Mouse (Mus musculus) left cerebral cortex, postnatal 36 days (tissue): ENCODE measurements at regions not wholly inside any gene's neighbourhood (a gene's known extent, or its start where the extent isn't known, plus 50 kb on each side); places are given as distances from the start of the nearest gene placed in this dataset.

Source experiments
- DNase-seq, 2 experiments: peaks; one replicate each; pipeline ENCODE4 v3.0.0; 2021 to 2022; ENCODE audit warnings: low spot score in 2 of 2, mixed read lengths in 1 of 2
- intact Hi-C: fragments of 180-260 bp; cut with DNase I; formaldehyde crosslinking; loops from one replicate; pipeline ENCODE4 v1.15.1; 2025

- intact Hi-C loops = no loop called here
- DNase-seq = no peak
These were observed 409.8 kb upstream of the Gm10131 start for GRCm38 (mm10) chr8:34521316-34521715.

GRCm38 (mm10) chr8:34520664-34521063 is 409.1 kb upstream of the Gm10131 start:
- DNase-seq = no peak
- intact Hi-C loops = no loop called here

GRCm38 (mm10) chr8:34513459-34514090 is 402.0 kb upstream of the Gm10131 start:
- intact Hi-C loops = no loop called here
- no peak for DNase-seq

- intact Hi-C loops = no loop called here
- no peak for DNase-seq
These were observed 394.5 kb upstream of the Gm10131 start for GRCm38 (mm10) chr8:34505829-34506555.

- no peak for DNase-seq
- intact Hi-C loops = no loop called here
These were observed 393.6 kb upstream of the Gm10131 start for GRCm38 (mm10) chr8:34505102-34505501.

- no peak for DNase-seq
- intact Hi-C loops = no loop called here
These were observed 391.1 kb upstream of the Gm10131 start for GRCm38 (mm10) chr8:34502606-34503162.

- intact Hi-C loops = loop anchor here (5.0 kb wide), 1 partner anchor 188 kb away; no protein-coding TSS in a partner anchor
- DNase-seq = peak; percentile 10 to 19
These were observed 387.7 kb upstream of the Gm10131 start for GRCm38 (mm10) chr8:34499196-34499595.

GRCm38 (mm10) chr8:34496751-34497150 is 385.2 kb upstream of the Gm10131 start:
- DNase-seq = no peak
- intact Hi-C loops = loop anchor here (5.0 kb wide), 1 partner anchor 191 kb away; no protein-coding TSS in a partner anchor

- intact Hi-C loops = loop anchor here (5.0 kb wide), 1 partner anchor 191 kb away; no protein-coding TSS in a partner anchor
- no peak for DNase-seq
These were observed 384.4 kb upstream of the Gm10131 start for GRCm38 (mm10) chr8:34495974-34496373.

- intact Hi-C loops = loop anchor here (5.0 kb wide), 1 partner anchor 193 kb away; no protein-coding TSS in a partner anchor
- DNase-seq = no peak
These were observed 377.3 kb upstream of the Gm10131 start for GRCm38 (mm10) chr8:34488746-34489400.

- intact Hi-C loops = loop anchor here (5.0 kb wide), 1 partner anchor 196 kb away; no protein-coding TSS in a partner anchor
- DNase-seq = no peak
These were observed 375.0 kb upstream of the Gm10131 start for GRCm38 (mm10) chr8:34486433-34487096.

GRCm38 (mm10) chr8:34485905-34486304 is 374.4 kb upstream of the Gm10131 start:
- intact Hi-C loops = loop anchor here (2.0 to 5.0 kb wide), 2 partner anchors 196 to 323 kb away; no protein-coding TSS in a partner anchor

GRCm38 (mm10) chr8:34485346-34485745 is 373.8 kb upstream of the Gm10131 start:
- intact Hi-C loops = loop anchor here (2.0 to 5.0 kb wide), 2 partner anchors 197 to 323 kb away; no protein-coding TSS in a partner anchor

More at GRCm38 (mm10) chr8:34485905-34486304, 374.4 kb upstream of the Gm10131 start:
- no peak for DNase-seq

GRCm38 (mm10) chr8:34484551-34485335 is 373.2 kb upstream of the Gm10131 start:
- intact Hi-C loops = loop anchor here (2.0 to 5.0 kb wide), 3 partner anchors 198 to 324 kb away; no protein-coding TSS in a partner anchor
- peak in 1 of 2 experiments; percentile 41 for DNase-seq

More at GRCm38 (mm10) chr8:34485346-34485745, 373.8 kb upstream of the Gm10131 start:
- no peak for DNase-seq

GRCm38 (mm10) chr8:34483212-34483611 is 371.7 kb upstream of the Gm10131 start:
- no peak for DNase-seq

GRCm38 (mm10) chr8:34482676-34483075 is 371.1 kb upstream of the Gm10131 start:
- intact Hi-C loops = loop anchor here (5.0 kb wide), 1 partner anchor 265 kb away; no protein-coding TSS in a partner anchor
- DNase-seq = no peak

More at GRCm38 (mm10) chr8:34483212-34483611, 371.7 kb upstream of the Gm10131 start:
- intact Hi-C loops = loop anchor here (5.0 kb wide), 1 partner anchor 266 kb away; no protein-coding TSS in a partner anchor

GRCm38 (mm10) chr8:34480496-34480895 is 369.0 kb upstream of the Gm10131 start:
- intact Hi-C loops = loop anchor here (5.0 kb wide), 1 partner anchor 263 kb away; no protein-coding TSS in a partner anchor
- peak; percentile 50 to 69 for DNase-seq

- no peak for DNase-seq
- intact Hi-C loops = no loop called here
These were observed 367.4 kb upstream of the Gm10131 start for GRCm38 (mm10) chr8:34478891-34479290.
